Mouse (Mus musculus) embryonic facial prominence, embryonic 10.5 days (tissue): Measurements from ENCODE around the gene Dcun1d2. TPM values are rescaled to one million over a fixed set of nuclear protein-coding genes. Genes with fewer than 3 reads are reported as not detected.

Experiments
- DNase-seq: peaks from one replicate; pipeline ENCODE4 v3.0.0-alpha.2; 2017; ENCODE audit warnings: low spot score
- H3K27ac ChIP-seq: fragments of 300-500 bp; sonication (generic); replicated peaks from 2 replicates; pipeline ENCODE4 v1.5.1; 2016; ENCODE audit warnings: mild to moderate bottlenecking
- H3K27me3 ChIP-seq: fragments of 300-500 bp; sonication (generic); replicated peaks from 2 replicates; pipeline ENCODE4 v1.6.1; 2016; ENCODE audit warnings: low read depth, mild to moderate bottlenecking; ENCODE audit not compliant: poor library complexity, severe bottlenecking
- H3K36me3 ChIP-seq: fragments of 300-500 bp; sonication (generic); replicated peaks from 2 replicates; pipeline ENCODE4 v1.6.1; 2016; ENCODE audit warnings: mild to moderate bottlenecking, moderate library complexity
- H3K4me1 ChIP-seq: fragments of 300-500 bp; sonication (generic); 2 replicates; pipeline ENCODE4 v1.6.1; 2016
- H3K4me3 ChIP-seq: fragments of 300-500 bp; sonication (generic); 2 replicates; pipeline ENCODE4 v1.5.1; 2016; ENCODE audit warnings: mild to moderate bottlenecking, moderate library complexity
- H3K9me3 ChIP-seq: fragments of 300-500 bp; sonication (generic); 2 replicates; pipeline ENCODE4 v1.6.1; 2016; ENCODE audit warnings: mild to moderate bottlenecking
- WGBS: fragments of 180-500 bp; shearing (Covaris S2); methylation state at CpG from one replicate; pipeline ENCODE4 v1.1.7; 2016; 5-methylcytosine and 5-hydroxymethylcytosine counted together
- polyA plus RNA-seq: library from polyadenylated mRNA; unstranded; fragments of >200 nt; fragmentation: Nextera tagmentation; extraction: Ambion mirVana; gene quantifications from 2 replicates; pipeline ENCODE4 v1.2.1, GENCODE M21; 2016

The Dcun1d2 gene
- polyA plus RNA-seq, 1 experiment from 2014 or later, result 23.7 TPM

GRCm38 (mm10) chr8:13216386-13216785, 71.5 kb downstream of the Dcun1d2 start:
- Histone ChIP-seq H3K27me3 (no peaks in the 10 kb centered on the region), H3K36me3 (no peaks in the 10 kb centered on the region), H3K9me3 (no peaks in the 10 kb centered on the region), H3K27ac (no peak overlapping the region), H3K4me3 (no peak overlapping the region), H3K4me1 (peaks cover 19% of the 10 kb centered on the region)
- 80% methylated on average over 8 of the region's 8 CpGs for WGBS
- DNase-seq, result no peak

DNA sequence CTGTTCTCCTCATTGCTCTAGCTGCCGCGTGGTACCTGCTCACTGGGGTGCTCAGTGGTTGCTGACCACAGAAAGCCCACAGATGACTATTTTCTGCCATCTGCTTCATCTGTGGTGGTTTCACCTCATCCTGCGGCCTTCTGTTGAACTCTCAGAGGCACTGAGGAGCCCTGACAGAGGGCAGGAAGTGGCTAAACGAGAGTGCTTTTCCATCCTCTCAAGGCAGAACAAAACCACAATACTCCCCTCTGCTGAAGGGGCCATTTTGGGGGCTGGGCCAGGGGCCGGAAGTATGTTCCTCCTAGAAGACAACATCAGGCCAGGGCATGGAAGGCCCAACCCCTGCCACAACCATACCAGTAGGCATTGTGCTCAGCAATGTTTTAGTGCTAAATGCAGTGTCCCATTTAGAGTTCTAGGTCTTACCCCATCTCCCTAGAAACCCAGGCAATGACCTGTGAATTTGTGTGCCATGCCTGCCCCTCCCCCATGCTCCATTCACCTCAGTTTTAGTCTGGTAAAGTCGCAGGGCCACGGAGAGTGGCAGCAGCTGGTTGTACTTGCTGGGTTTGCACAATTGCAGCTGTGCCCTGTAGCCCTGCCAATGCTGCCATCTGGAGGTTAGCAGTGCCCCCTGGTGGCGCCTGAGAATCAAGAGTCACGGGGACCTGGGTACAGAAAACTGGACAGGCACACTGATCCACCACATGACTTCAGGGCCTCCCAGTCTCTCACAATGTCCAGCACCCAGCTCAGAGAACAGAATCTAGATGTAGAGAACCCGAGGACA, 74.3 kb downstream of the Dcun1d2 start:
- Histone ChIP-seq H3K9me3 (no peaks in the 10 kb centered on the region), H3K27me3 (no peaks in the 10 kb centered on the region), H3K27ac (peak overlapping the region; percentile 27; the same call in 1 of the 2 replicates), H3K36me3 (no peaks in the 10 kb centered on the region), H3K4me1 (peaks cover 12% of the 10 kb centered on the region), H3K4me3 (peak overlapping the region; percentile 34; the same call in 1 of the 2 replicates)
- 23% methylated on average over 10 of the region's 10 CpGs for WGBS
- peak; percentile 87 for DNase-seq

- H3K27me3 ChIP-seq, result no peaks in the 10 kb centered on the region
- no peaks in the 10 kb centered on the region for H3K36me3 ChIP-seq
- 81% methylated on average over 1 of the region's 1 CpGs for WGBS
- H3K9me3 ChIP-seq, result no peaks in the 10 kb centered on the region
- DNase-seq, result no peak
- H3K27ac ChIP-seq, result no peak overlapping the region
- peaks cover 12% of the 10 kb centered on the region for H3K4me1 ChIP-seq
- H3K4me3 ChIP-seq, result no peak overlapping the region
These were observed 78.2 kb downstream of the Dcun1d2 start for GRCm38 (mm10) chr8:13209770-13210169.

DNA sequence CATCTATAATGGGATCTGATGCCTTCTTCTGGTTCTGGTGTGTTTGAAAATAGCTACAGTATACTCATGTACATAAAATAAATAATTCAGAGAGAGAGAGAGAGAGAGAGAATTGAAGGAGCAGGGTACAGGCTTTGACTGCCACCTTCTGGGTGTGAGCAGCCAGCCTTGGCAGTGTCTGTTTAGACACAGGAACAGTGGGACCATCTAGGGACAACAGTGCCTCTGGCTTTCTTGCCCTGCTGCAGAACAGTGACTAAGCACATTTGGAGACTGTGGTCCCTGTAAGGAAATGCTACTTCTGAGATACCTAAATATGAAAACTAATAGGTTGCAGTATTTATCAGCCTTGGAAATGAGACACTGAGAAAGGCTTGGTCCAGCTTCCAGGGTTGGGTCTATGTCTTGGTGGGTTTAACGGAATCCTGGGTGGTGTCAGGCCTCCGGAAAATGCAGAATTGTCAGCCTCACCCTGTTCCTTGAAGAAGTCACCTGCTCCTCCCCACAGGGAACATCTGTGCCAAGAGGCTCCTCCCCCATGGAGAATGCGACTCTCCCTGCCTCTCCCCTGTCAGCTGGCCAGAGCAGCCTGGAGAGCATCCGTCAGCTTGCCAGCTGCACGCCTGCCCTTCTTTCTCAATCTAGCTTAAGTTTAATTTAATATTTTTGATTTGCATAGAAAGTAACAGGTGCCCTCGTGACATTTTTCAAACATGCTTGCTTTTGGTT, 79.1 kb downstream of the Dcun1d2 start:
- DNase-seq, result no peak
- Histone ChIP-seq H3K4me3 (no peak overlapping the region), H3K27ac (no peak overlapping the region), H3K9me3 (no peaks in the 10 kb centered on the region), H3K27me3 (0 out of 2 replicates have a peak, but pooled peaks cover 5% of the 10 kb centered on the region), H3K4me1 (peaks cover 9% of the 10 kb centered on the region), H3K36me3 (no peaks in the 10 kb centered on the region)
- 53% methylated on average over 6 of the region's 6 CpGs for WGBS

GRCm38 (mm10) chr8:13206290-13206689, 81.6 kb downstream of the Dcun1d2 start:
- Histone ChIP-seq H3K36me3 (no peaks in the 10 kb centered on the region), H3K9me3 (no peaks in the 10 kb centered on the region), H3K4me1 (peaks cover 2% of the 10 kb centered on the region; the same call in 1 of the 2 replicates), H3K27ac (no peak overlapping the region), H3K27me3 (peaks cover 29% of the 10 kb centered on the region), H3K4me3 (no peak overlapping the region)
- DNase-seq, result no peak
- 42% methylated on average over 5 of the region's 5 CpGs for WGBS

Other genes starting within 250 kb of the Dcun1d2 start
- 0.20 and 0.24 TPM in 2 replicates for gene Proz, start 227.2 kb downstream of the Dcun1d2 start, polyA plus RNA-seq
- 57.8 and 59.2 TPM in 2 replicates for gene Pcid2, start 182.7 kb downstream of the Dcun1d2 start, polyA plus RNA-seq
- 90.3 and 96.0 TPM in 2 replicates for gene Cul4a, start 182.5 kb downstream of the Dcun1d2 start, polyA plus RNA-seq
- gene Lamp1, start 129.0 kb downstream of the Dcun1d2 start, polyA plus RNA-seq, result 183 TPM in 2 replicates
- 15.3 and 15.4 TPM in 2 replicates for gene Grtp1, start 87.5 kb downstream of the Dcun1d2 start, polyA plus RNA-seq
- 0.39 and 0.70 TPM in 2 replicates for gene Adprhl1, start 34.0 kb downstream of the Dcun1d2 start, polyA plus RNA-seq
- gene Tmco3, start 59 bp upstream of the Dcun1d2 start, polyA plus RNA-seq, result 33.7 and 37.8 TPM in 2 replicates
- gene Tfdp1, start 50.6 kb upstream of the Dcun1d2 start, polyA plus RNA-seq, result 182 and 193 TPM in 2 replicates
- gene Atp4b, start 108.7 kb upstream of the Dcun1d2 start, polyA plus RNA-seq, result not detected in 2 replicates
- 0.02 and 0.03 TPM in 2 replicates for gene Grk1, start 117.0 kb upstream of the Dcun1d2 start, polyA plus RNA-seq
- 0.13 and 0.20 TPM in 2 replicates for gene Tmem255b, start 147.1 kb upstream of the Dcun1d2 start, polyA plus RNA-seq
- 7.8 and 8.2 TPM in 2 replicates for gene Gas6, start 206.4 kb upstream of the Dcun1d2 start, polyA plus RNA-seq